ENCODE assay signal across 26 mouse cellular contexts in the genomic region with DNA sequence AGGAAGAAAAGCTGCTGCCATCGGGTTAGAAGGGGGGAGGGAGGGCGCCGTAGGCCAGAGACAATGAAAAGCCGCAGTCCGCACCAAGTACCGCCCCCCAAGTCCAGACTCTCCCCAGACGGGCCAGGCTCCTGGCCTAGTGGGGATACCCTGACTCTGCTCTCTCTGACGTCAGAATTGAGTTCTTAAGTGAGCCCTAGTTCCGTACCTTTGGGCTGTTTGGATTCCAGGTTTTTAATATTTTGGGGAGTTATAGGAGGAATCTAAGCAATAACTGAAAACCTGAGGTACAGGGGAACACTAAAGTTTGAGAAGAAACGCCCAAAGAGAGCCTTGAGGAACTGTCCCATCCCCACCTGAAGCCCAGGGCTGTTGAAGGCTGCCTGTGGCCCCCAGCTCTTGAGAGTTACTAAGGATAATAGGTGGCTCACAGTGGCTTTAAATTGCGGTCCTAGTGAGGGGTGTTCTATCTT. TPM values are rescaled to one million over a fixed set of nuclear protein-coding genes. Genes with fewer than 3 reads are reported as not detected.
A peak's percentile ranks its signal among the peaks of the same experiment; 100 is the strongest.
DNase-seq lines count a peak whose midpoint lies in the region; ATAC-seq and TF ChIP-seq lines count a peak whose summit lies in the region.
"Had no signal": no experiment of that assay in that cellular context is flagged by ENCODE, and none has a peak within 500 bp of the region (broad histone marks: within the 10 kb centered on the region; RNA-seq: fewer than 3 reads in every experiment).

No protein-coding gene starts in this region.

- peaks cover 8% of the 10 kb centered on the region; the same call in 1 of the 2 replicates for H3K4me1 ChIP-seq in hindbrain, embryonic 11.5 days (replicated peaks; ENCODE audit: control insufficient read depth, insufficient read depth, low read length)
- peaks cover 7% of the 10 kb centered on the region; the same call in 1 of the 2 replicates for H3K4me1 ChIP-seq in hindbrain, postnatal 0 days (ENCODE audit: insufficient read depth, low read length)
- H3K4me1 ChIP-seq in neural tube, embryonic 15.5 days, result peaks cover 12% of the 10 kb centered on the region
- peaks cover 36% of the 10 kb centered on the region for H3K4me1 ChIP-seq in intestine, embryonic 14.5 days (replicated peaks; ENCODE audit: control insufficient read depth, insufficient read depth, low read length)
- H3K4me1 ChIP-seq in neural tube, embryonic 11.5 days (ENCODE audit: control insufficient read depth, insufficient read depth, low read length), result peaks cover 4% of the 10 kb centered on the region; the same call in 1 of the 2 replicates

- no peak overlapping the region for H3K4me2 ChIP-seq in hindbrain, embryonic 11.5 days (replicated peaks; ENCODE audit: low read depth, low read length)
- no peak overlapping the region for H3K4me2 ChIP-seq in hindbrain, postnatal 0 days (ENCODE audit: low read depth, low read length)
- H3K4me2 ChIP-seq in neural tube, embryonic 15.5 days, result no peak overlapping the region
- H3K4me2 ChIP-seq in intestine, embryonic 14.5 days (ENCODE audit: low read length), result peak overlapping the region; percentile 73
- H3K4me2 ChIP-seq in neural tube, embryonic 11.5 days (ENCODE audit: low read depth), result no peak overlapping the region
- H3K4me2 ChIP-seq: forebrain, embryonic 12.5 days; heart, embryonic 15.5 days; midbrain, embryonic 12.5 days; neural tube, embryonic 13.5 days had no signal

- peaks cover 95% of the 10 kb centered on the region for H3K27me3 ChIP-seq in hindbrain, embryonic 11.5 days (ENCODE audit: control insufficient read depth, insufficient read depth, low read length)
- H3K27me3 ChIP-seq in hindbrain, postnatal 0 days (ENCODE audit: insufficient read depth, low read length), result peaks cover 79% of the 10 kb centered on the region
- H3K27me3 ChIP-seq in neural tube, embryonic 15.5 days (replicated peaks), result peaks cover 95% of the 10 kb centered on the region
- H3K27me3 ChIP-seq in intestine, embryonic 14.5 days (replicated peaks; ENCODE audit: control insufficient read depth, insufficient read depth, low read length), result peaks cover 68% of the 10 kb centered on the region
- peaks cover 100% of the 10 kb centered on the region for H3K27me3 ChIP-seq in neural tube, embryonic 11.5 days (ENCODE audit: control insufficient read depth, insufficient read depth, low read length)

- TF ChIP-seq CTCF in hindbrain, postnatal 0 days (IDR thresholded peaks at IDR 0.05; ENCODE audit: low read depth), result no peak

- H3K9me3 ChIP-seq in hindbrain, embryonic 11.5 days (ENCODE audit: control insufficient read depth, low read length), result no peaks in the 10 kb centered on the region
- H3K9me3 ChIP-seq in hindbrain, postnatal 0 days (ENCODE audit: low read length), result no peaks in the 10 kb centered on the region
- H3K9me3 ChIP-seq in neural tube, embryonic 15.5 days (replicated peaks), result no peaks in the 10 kb centered on the region
- no peaks in the 10 kb centered on the region for H3K9me3 ChIP-seq in intestine, embryonic 14.5 days (ENCODE audit: control insufficient read depth, low read length)
- no peaks in the 10 kb centered on the region for H3K9me3 ChIP-seq in neural tube, embryonic 11.5 days (ENCODE audit: control insufficient read depth, low read length)
- H3K9me3 ChIP-seq: forebrain, embryonic 12.5 days; G1E; heart, embryonic 15.5 days; midbrain, embryonic 12.5 days; neural tube, embryonic 13.5 days had no signal

- no peak for ATAC-seq in hindbrain, embryonic 11.5 days (ENCODE audit: low FRiP score)
- ATAC-seq in hindbrain, postnatal 0 days, result no peak
- ATAC-seq in neural tube, embryonic 15.5 days (ENCODE audit: low FRiP score), result no peak
- ATAC-seq in intestine, embryonic 14.5 days (replicated peaks; ENCODE audit: low FRiP score, low TSS enrichment, low read depth), result 0 out of 2 replicates have a peak, but pooled peaks have one; percentile 38
- no peak for ATAC-seq in neural tube, embryonic 11.5 days (ENCODE audit: insufficient read depth, low FRiP score, low TSS enrichment)
- ATAC-seq in erythroblast, adult 5-6 weeks (replicated peaks; ENCODE audit: low FRiP score, poor library complexity, severe bottlenecking), result no peak
- ATAC-seq: lung, postnatal 0 days; Patski had no signal

- DNase-seq in hindbrain, embryonic 11.5 days (ENCODE audit: low spot score), result peak; percentile 42
- no peak for DNase-seq in hindbrain, postnatal 0 days (ENCODE audit: low spot score)
- peak; percentile 50 for DNase-seq in neural tube, embryonic 10.5 days (ENCODE audit: extremely low spot score, low spot score)
- peak; percentile 72 for DNase-seq in intestine, embryonic 14.5 days (ENCODE audit: low spot score)
- DNase-seq in neural tube, embryonic 11.5 days (ENCODE audit: low spot score), result peak; percentile 25
- DNase-seq in layer of hippocampus, adult 18-20 months (ENCODE audit: low spot score in 2 of 2), result no peak
- DNase-seq: adrenal gland, adult 8-10 months; cerebellum, adult 18-20 months; cerebellum, postnatal 14 days; gastrocnemius, adult 2 months; heart, postnatal 4 days; kidney, adult 8-10 months; kidney, postnatal 14 days; thymus, adult 18-20 months; thymus, postnatal 4 days had no signal

- WGBS in hindbrain, embryonic 11.5 days, result under 1% methylated on average over 11 of the region's 11 CpGs
- 10% methylated on average over 11 of the region's 11 CpGs for WGBS in hindbrain, postnatal 0 days
- 3% methylated on average over 11 of the region's 11 CpGs for WGBS in neural tube, embryonic 15.5 days
- WGBS in intestine, embryonic 14.5 days, result 15% methylated on average over 11 of the region's 11 CpGs
- 1% methylated on average over 11 of the region's 11 CpGs for WGBS in neural tube, embryonic 11.5 days

- H3K27ac ChIP-seq in hindbrain, embryonic 11.5 days (ENCODE audit: low read depth, low read length), result no peak overlapping the region
- H3K27ac ChIP-seq in hindbrain, postnatal 0 days, result no peak overlapping the region
- no peak overlapping the region for H3K27ac ChIP-seq in neural tube, embryonic 15.5 days (replicated peaks)
- peak overlapping the region; percentile 78 for H3K27ac ChIP-seq in intestine, embryonic 14.5 days (ENCODE audit: low read depth)
- H3K27ac ChIP-seq in neural tube, embryonic 11.5 days (ENCODE audit: low read depth, low read length), result no peak overlapping the region
- H3K27ac ChIP-seq: forebrain, embryonic 12.5 days; heart, embryonic 15.5 days; layer of hippocampus, adult 2 months; midbrain, embryonic 12.5 days; neural tube, embryonic 13.5 days had no signal

- H3K36me3 ChIP-seq in hindbrain, embryonic 11.5 days (ENCODE audit: control insufficient read depth, insufficient read depth, low read length), result no peaks in the 10 kb centered on the region
- H3K36me3 ChIP-seq in hindbrain, postnatal 0 days (ENCODE audit: insufficient read depth, low read length), result no peaks in the 10 kb centered on the region
- H3K36me3 ChIP-seq in neural tube, embryonic 15.5 days, result no peaks in the 10 kb centered on the region
- peaks cover 34% of the 10 kb centered on the region for H3K36me3 ChIP-seq in intestine, embryonic 14.5 days (ENCODE audit: control insufficient read depth, insufficient read depth, low read length)
- no peaks in the 10 kb centered on the region for H3K36me3 ChIP-seq in neural tube, embryonic 11.5 days (ENCODE audit: control insufficient read depth, insufficient read depth, low read length)
- H3K36me3 ChIP-seq: forebrain, embryonic 12.5 days; heart, embryonic 15.5 days; midbrain, embryonic 12.5 days; neural tube, embryonic 13.5 days had no signal

- H3K9ac ChIP-seq in hindbrain, embryonic 11.5 days (ENCODE audit: low read depth, low read length), result no peak overlapping the region
- no peak overlapping the region for H3K9ac ChIP-seq in hindbrain, postnatal 0 days (replicated peaks; ENCODE audit: low read length)
- H3K9ac ChIP-seq in neural tube, embryonic 15.5 days (replicated peaks), result no peak overlapping the region
- peak overlapping the region; percentile 46 for H3K9ac ChIP-seq in intestine, embryonic 14.5 days (ENCODE audit: low read length)
- no peak overlapping the region for H3K9ac ChIP-seq in neural tube, embryonic 11.5 days (ENCODE audit: low read length)
- H3K9ac ChIP-seq: forebrain, embryonic 12.5 days; heart, embryonic 15.5 days; midbrain, embryonic 12.5 days; neural tube, embryonic 13.5 days had no signal

- H3K4me3 ChIP-seq in hindbrain, embryonic 11.5 days (ENCODE audit: low read depth, low read length), result no peak overlapping the region
- H3K4me3 ChIP-seq in hindbrain, postnatal 0 days (ENCODE audit: low read length), result no peak overlapping the region
- no peak overlapping the region for H3K4me3 ChIP-seq in neural tube, embryonic 15.5 days (replicated peaks)
- peak overlapping the region; percentile 6; the same call in 1 of the 2 replicates for H3K4me3 ChIP-seq in intestine, embryonic 14.5 days (ENCODE audit: low read depth, low read length)
- no peak overlapping the region for H3K4me3 ChIP-seq in neural tube, embryonic 11.5 days (ENCODE audit: low read depth, low read length)
- H3K4me3 ChIP-seq: erythroblast, embryonic 14.5 days; forebrain, embryonic 12.5 days; gastrocnemius, adult 2 months; heart, embryonic 15.5 days; layer of hippocampus, adult 2 months; midbrain, embryonic 12.5 days; neural tube, embryonic 13.5 days had no signal

RNA-seq across cellular contexts. Expression of a gene that starts 7.1 kb away (rescaled TPM):
- 3.9 and 4.1 TPM in 2 replicates for polyA plus RNA-seq in hindbrain, embryonic 11.5 days (2014; fragmentation: Nextera tagmentation; extraction: Ambion mirVana)
- 0.58 and 1.8 TPM in 2 replicates for total RNA-seq in hindbrain, postnatal 0 days (2014; rRNA removed)
- polyA plus RNA-seq in hindbrain, postnatal 0 days (2015; fragmentation: Nextera tagmentation; extraction: Ambion mirVana), result 2.3 and 2.8 TPM in 2 replicates
- polyA plus RNA-seq in neural tube, embryonic 15.5 days (2015; fragmentation: Nextera tagmentation; extraction: Ambion mirVana), result 2.6 and 7.9 TPM in 2 replicates
- 49.3 and 53.4 TPM in 2 replicates for polyA plus RNA-seq in intestine, embryonic 14.5 days (2014; fragmentation: Nextera tagmentation; extraction: Ambion mirVana)
- 9.3 and 12.4 TPM in 2 replicates for polyA plus RNA-seq in neural tube, embryonic 11.5 days (2014; fragmentation: Nextera tagmentation; extraction: Ambion mirVana)
- total RNA-seq in erythroblast, adult 5-6 weeks (2015; ENCODE audit: low replicate concordance), result 1.7 and 6.9 TPM in 2 replicates
- 1.8 and 7.8 TPM in 2 replicates for total RNA-seq in erythroblast, adult 5-6 weeks (2017; ENCODE audit: low replicate concordance)
- total RNA-seq in layer of hippocampus, adult 18-20 months (2021), result 1 to 10 TPM in 1 of 2 experiments, under 1 TPM in 1; 0.61 to 1.1 TPM

Comparison
In these comparisons a context has a peak if more than half of its experiments do, and no peak if none do; other contexts are left out.
1. DNase-seq: peak in hindbrain, embryonic 11.5 days (single experiment), neural tube, embryonic 10.5 days (single experiment), intestine, embryonic 14.5 days (single experiment) and neural tube, embryonic 11.5 days (single experiment); none in hindbrain, postnatal 0 days (single experiment) and layer of hippocampus, adult 18-20 months (0 of 2).